Mouse (Mus musculus) intestine, embryonic 16.5 days (tissue): ENCODE measurements at regions not wholly inside any gene's neighbourhood (a gene's known extent, or its start where the extent isn't known, plus 50 kb on each side); places are given as distances from the start of the nearest gene placed in this dataset.
A peak's percentile ranks its signal among the peaks of the same experiment; 100 is the strongest.

Experiments used
- ATAC-seq: fragments of 200-750 bp; cut with Nextera tagmentation; 2 replicates; pipeline ENCODE4 v1.8.0; 2017; ENCODE audit warnings: moderate TSS enrichment, moderate library complexity
- H3K27ac ChIP-seq: fragments of 300-500 bp; sonication (generic); 2 replicates; pipeline ENCODE4 v1.5.1; 2014; ENCODE audit warnings: mild to moderate bottlenecking, low read length
- H3K27me3 ChIP-seq: fragments of 300-500 bp; sonication (generic); replicated peaks from 2 replicates; pipeline ENCODE4 v1.6.1; 2014; ENCODE audit warnings: low read length, control low read depth, mixed read lengths; ENCODE audit not compliant: control insufficient read depth, insufficient read depth
- H3K36me3 ChIP-seq: fragments of 300-500 bp; sonication (generic); 2 replicates; pipeline ENCODE4 v1.6.1; 2014; ENCODE audit warnings: low read length, control low read depth; ENCODE audit not compliant: control insufficient read depth, insufficient read depth
- H3K4me1 ChIP-seq: fragments of 300-500 bp; sonication (generic); 2 replicates; pipeline ENCODE4 v1.6.1; 2014; ENCODE audit warnings: low read length, control low read depth, mixed read lengths; ENCODE audit not compliant: control insufficient read depth, insufficient read depth
- H3K4me2 ChIP-seq: fragments of 300-500 bp; sonication (generic); 2 replicates; pipeline ENCODE4 v1.6.1; 2014; ENCODE audit warnings: low read depth, low read length, control low read depth
- H3K4me3 ChIP-seq: fragments of 300-500 bp; sonication (generic); 2 replicates; pipeline ENCODE4 v1.5.1; 2014; ENCODE audit warnings: mild to moderate bottlenecking, low read length
- H3K9ac ChIP-seq: fragments of 300-500 bp; sonication (generic); 2 replicates; pipeline ENCODE4 v1.6.1; 2014; ENCODE audit warnings: low read depth, low read length
- H3K9me3 ChIP-seq: fragments of 300-500 bp; sonication (generic); 2 replicates; pipeline ENCODE4 v1.6.1; 2016; ENCODE audit warnings: low read length, control low read depth; ENCODE audit not compliant: control insufficient read depth
- WGBS: fragments of 180-500 bp; shearing (Covaris S2); extraction: QIAGEN DNeasy Blood & Tissue Kit; methylation state at CpG from one replicate; pipeline ENCODE4 v1.1.7; 2014; 5-methylcytosine and 5-hydroxymethylcytosine counted together

- Histone ChIP-seq H3K4me1 (peaks cover 7% of the 10 kb centered on the region; the same call in 1 of the 2 replicates), H3K36me3 (no peaks in the 10 kb centered on the region), H3K4me2 (peak overlapping the region; percentile 36), H3K27ac (peak overlapping the region; percentile 57), H3K4me3 (no peak overlapping the region), H3K9ac (peak overlapping the region; percentile 52; the same call in 1 of the 2 replicates), H3K9me3 (no peaks in the 10 kb centered on the region), H3K27me3 (no peaks in the 10 kb centered on the region; the same call in 1 of the 2 replicates)
- peak; percentile 93 for ATAC-seq
- WGBS: 54% methylated on average over 18 of the region's 18 CpGs
These were observed 60.4 kb upstream of the Sulf2 start for GRCm38 (mm10) chr2:166215610-166216511.

- ATAC-seq: peak; percentile 36
- Histone ChIP-seq H3K9me3 (no peaks in the 10 kb centered on the region), H3K27ac (peak overlapping the region; percentile 57), H3K9ac (0 out of 2 replicates have a peak overlapping the region, but pooled peaks have one; percentile 52), H3K27me3 (no peaks in the 10 kb centered on the region; the same call in 1 of the 2 replicates), H3K4me1 (peaks cover 7% of the 10 kb centered on the region; the same call in 1 of the 2 replicates), H3K4me3 (no peak overlapping the region), H3K36me3 (no peaks in the 10 kb centered on the region), H3K4me2 (peak overlapping the region; percentile 36; the same call in 1 of the 2 replicates)
- 61% methylated on average over 7 of the region's 7 CpGs for WGBS
These were observed 59.7 kb upstream of the Sulf2 start for GRCm38 (mm10) chr2:166215191-166215590.

- no peak overlapping the region for H3K4me3 ChIP-seq
- H3K36me3 ChIP-seq: no peaks in the 10 kb centered on the region
- no peak for ATAC-seq
- no peaks in the 10 kb centered on the region for H3K9me3 ChIP-seq
- H3K9ac ChIP-seq: no peak overlapping the region; the same call in 1 of the 2 replicates
- H3K4me2 ChIP-seq: no peak overlapping the region
- 88% methylated on average over 3 of the region's 3 CpGs for WGBS
- H3K27me3 ChIP-seq: no peaks in the 10 kb centered on the region
- H3K4me1 ChIP-seq: peaks cover 10% of the 10 kb centered on the region
- no peak overlapping the region for H3K27ac ChIP-seq
These were observed 51.7 kb upstream of the Sulf2 start for GRCm38 (mm10) chr2:166207145-166207508.

- Histone ChIP-seq H3K4me1 (peaks cover 10% of the 10 kb centered on the region), H3K4me2 (no peak overlapping the region), H3K27ac (peak overlapping the region; percentile 11), H3K27me3 (no peaks in the 10 kb centered on the region), H3K9me3 (no peaks in the 10 kb centered on the region), H3K9ac (no peak overlapping the region), H3K4me3 (no peak overlapping the region), H3K36me3 (no peaks in the 10 kb centered on the region)
- no peak for ATAC-seq
- WGBS: 63% methylated on average over 5 of the region's 5 CpGs
These were observed 51.1 kb upstream of the Sulf2 start for GRCm38 (mm10) chr2:166206396-166207144.
